Mouse (Mus musculus): ENCODE data around the gene Fam133b. TPM values are rescaled to one million over a fixed set of nuclear protein-coding genes. Genes with fewer than 3 reads are reported as not detected.
A peak's percentile ranks its signal among the peaks of the same experiment; 100 is the strongest.
"Not testable (repeated sequence)": the region's sequence is repeated elsewhere in the genome, so short reads cannot be mapped to it uniquely, and the experiment has no call there.

Fam133b gene
- polyA plus RNA-seq, 1 experiment from 2014 or later, result 32.1 TPM

GRCm38 (mm10) chr5:3527041-3527691, 16.5 kb upstream of the Fam133b start:
- Histone ChIP-seq H3K4me1 (replicated peaks) (peaks cover 11% of the 10 kb centered on the region), H3K36me3 (no peaks in the 10 kb centered on the region), H3K4me2 (no peak overlapping the region), H3K27ac (no peak overlapping the region), H3K4me3 (no peak overlapping the region), H3K27me3 (no peaks in the 10 kb centered on the region), H3K9ac (no peak overlapping the region), H3K9me3 (no peaks in the 10 kb centered on the region)
- 32% methylated on average over 5 of the region's 5 CpGs for WGBS
- ATAC-seq (ENCODE audit: low FRiP score), result no peak

GRCm38 (mm10) chr5:3529585-3530189, 13.9 kb upstream of the Fam133b start:
- Histone ChIP-seq H3K27ac (no peak overlapping the region), H3K36me3 (no peaks in the 10 kb centered on the region), H3K4me2 (no peak overlapping the region), H3K9me3 (no peaks in the 10 kb centered on the region), H3K4me1 (replicated peaks) (peaks cover 11% of the 10 kb centered on the region), H3K4me3 (no peak overlapping the region), H3K9ac (no peak overlapping the region), H3K27me3 (no peaks in the 10 kb centered on the region)
- WGBS, result 63% methylated on average over 10 of the region's 10 CpGs
- no peak for ATAC-seq (ENCODE audit: low FRiP score)

DNA sequence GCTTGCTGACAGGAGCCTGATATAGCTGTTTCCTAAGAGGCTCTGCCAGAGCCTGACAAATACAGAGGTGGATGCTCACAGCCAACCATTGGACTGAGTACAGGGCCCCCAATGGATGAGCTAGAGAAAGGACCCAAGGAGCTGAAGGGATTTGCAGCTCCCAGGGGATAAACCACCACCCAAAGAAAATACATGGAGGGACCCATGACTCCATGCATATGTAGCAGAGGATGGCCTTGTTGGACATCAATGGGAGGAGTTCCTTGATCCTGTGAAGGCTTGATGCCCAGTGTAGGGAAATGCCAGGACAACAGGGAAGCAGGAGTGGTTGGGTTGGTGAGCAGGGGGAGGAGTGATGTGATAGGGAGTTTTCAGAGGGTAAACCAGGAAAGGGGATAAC, 11.6 kb upstream of the Fam133b start:
- H3K9ac ChIP-seq; H3K4me3 ChIP-seq; H3K4me2 ChIP-seq; H3K9me3 ChIP-seq; ATAC-seq (ENCODE audit: low FRiP score); H3K36me3 ChIP-seq; H3K27me3 ChIP-seq; H3K27ac ChIP-seq: not testable (repeated sequence)
- H3K4me1 ChIP-seq (replicated peaks), result peaks cover 11% of the 10 kb centered on the region

GRCm38 (mm10) chr5:3536592-3537212, 6.9 kb upstream of the Fam133b start:
- no peak for ATAC-seq (ENCODE audit: low FRiP score)
- no peaks in the 10 kb centered on the region for H3K27me3 ChIP-seq
- H3K9me3 ChIP-seq, result no peaks in the 10 kb centered on the region
- 67% methylated on average over 3 of the region's 3 CpGs for WGBS
- no peaks in the 10 kb centered on the region for H3K4me1 ChIP-seq (replicated peaks)
- H3K36me3 ChIP-seq, result no peaks in the 10 kb centered on the region
- no peak overlapping the region for H3K4me2 ChIP-seq
- H3K9ac ChIP-seq, result no peak overlapping the region
- H3K4me3 ChIP-seq, result no peak overlapping the region
- no peak overlapping the region for H3K27ac ChIP-seq

GRCm38 (mm10) chr5:3538505-3539472, 4.8 kb upstream of the Fam133b start:
- no peaks in the 10 kb centered on the region for H3K36me3 ChIP-seq
- H3K4me1 ChIP-seq (replicated peaks), result no peaks in the 10 kb centered on the region
- H3K4me2 ChIP-seq, result no peak overlapping the region
- no peaks in the 10 kb centered on the region for H3K9me3 ChIP-seq
- no peaks in the 10 kb centered on the region for H3K27me3 ChIP-seq
- H3K4me3 ChIP-seq, result no peak overlapping the region
- WGBS, result 65% methylated on average over 11 of the region's 11 CpGs
- H3K27ac ChIP-seq, result no peak overlapping the region
- no peak for ATAC-seq (ENCODE audit: low FRiP score)
- H3K9ac ChIP-seq, result no peak overlapping the region

GRCm38 (mm10) chr5:3541871-3542270, 1.8 kb upstream of the Fam133b start:
- Histone ChIP-seq H3K9me3 (no peaks in the 10 kb centered on the region), H3K36me3 (peaks cover 2% of the 10 kb centered on the region), H3K4me3 (no peak overlapping the region), H3K27ac (no peak overlapping the region), H3K4me2 (no peak overlapping the region), H3K27me3 (no peaks in the 10 kb centered on the region), H3K9ac (no peak overlapping the region), H3K4me1 (replicated peaks) (peaks cover 22% of the 10 kb centered on the region)
- ATAC-seq (ENCODE audit: low FRiP score), result no peak
- WGBS, result 85% methylated on average over 6 of the region's 6 CpGs

- Histone ChIP-seq H3K4me1 (replicated peaks) (peaks cover 22% of the 10 kb centered on the region), H3K27me3 (no peaks in the 10 kb centered on the region), H3K36me3 (peaks cover 7% of the 10 kb centered on the region), H3K27ac (peak overlapping the region; percentile 93; the same call in 1 of the 2 replicates), H3K9me3 (no peaks in the 10 kb centered on the region), H3K4me3 (peak overlapping the region; percentile 91), H3K9ac (peak overlapping the region; percentile 90), H3K4me2 (peak overlapping the region; percentile 67)
- WGBS, result 10% methylated on average over 7 of the region's 7 CpGs
- ATAC-seq (ENCODE audit: low FRiP score), result peak; percentile 26
Observed at GRCm38 (mm10) chr5:3544480-3544769, 792 bp downstream of the Fam133b start.

DNA sequence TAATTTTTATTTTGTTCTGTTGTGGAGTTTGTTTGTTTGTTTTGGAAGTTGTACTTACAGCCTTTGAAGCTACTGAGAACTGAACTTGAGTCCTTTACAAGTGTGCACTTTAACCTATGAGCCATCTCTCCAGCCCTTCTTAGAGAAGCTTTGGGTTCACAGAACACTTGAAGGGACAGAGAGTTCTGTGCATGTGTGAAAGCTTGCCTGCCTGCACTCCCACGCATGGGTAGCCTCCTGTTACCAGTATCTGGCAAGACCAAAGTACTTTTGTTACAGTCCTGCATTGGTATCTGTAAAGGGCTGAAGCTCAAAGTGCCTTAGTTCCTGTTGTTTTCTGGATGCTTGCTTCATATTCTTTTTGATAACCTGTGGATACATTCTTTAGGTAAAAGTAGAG, 2.6 kb downstream of the Fam133b start:
- H3K36me3 ChIP-seq, result peaks cover 7% of the 10 kb centered on the region
- H3K4me2 ChIP-seq, result no peak overlapping the region
- WGBS, result 88% methylated on average over 1 of the region's 1 CpGs
- ATAC-seq (ENCODE audit: low FRiP score), result no peak
- H3K9me3 ChIP-seq, result no peaks in the 10 kb centered on the region
- H3K4me1 ChIP-seq (replicated peaks), result peaks cover 22% of the 10 kb centered on the region
- H3K27ac ChIP-seq, result no peak overlapping the region
- H3K9ac ChIP-seq, result no peak overlapping the region
- H3K4me3 ChIP-seq, result no peak overlapping the region
- no peaks in the 10 kb centered on the region for H3K27me3 ChIP-seq

- no peak overlapping the region for H3K9ac ChIP-seq
- ATAC-seq (ENCODE audit: low FRiP score), result no peak
- no peaks in the 10 kb centered on the region for H3K9me3 ChIP-seq
- no peak overlapping the region for H3K4me2 ChIP-seq
- 98% methylated on average over 1 of the region's 1 CpGs for WGBS
- H3K27me3 ChIP-seq, result no peaks in the 10 kb centered on the region
- peaks cover 23% of the 10 kb centered on the region for H3K36me3 ChIP-seq
- no peak overlapping the region for H3K27ac ChIP-seq
- H3K4me1 ChIP-seq (replicated peaks), result peaks cover under 1% of the 10 kb centered on the region; the same call in 1 of the 2 replicates
- H3K4me3 ChIP-seq, result no peak overlapping the region
Observed at GRCm38 (mm10) chr5:3551481-3551880, 7.8 kb downstream of the Fam133b start.

GRCm38 (mm10) chr5:3554198-3554597, 10.6 kb downstream of the Fam133b start:
- Histone ChIP-seq H3K4me1 (replicated peaks) (no peaks in the 10 kb centered on the region), H3K27me3 (no peaks in the 10 kb centered on the region), H3K4me3 (no peak overlapping the region), H3K4me2 (no peak overlapping the region), H3K36me3 (peaks cover 35% of the 10 kb centered on the region), H3K9ac (no peak overlapping the region), H3K27ac (no peak overlapping the region), H3K9me3 (no peaks in the 10 kb centered on the region)
- 87% methylated on average over 2 of the region's 2 CpGs for WGBS
- ATAC-seq (ENCODE audit: low FRiP score), result no peak

GRCm38 (mm10) chr5:3571266-3571665, 27.6 kb downstream of the Fam133b start, which contains the start of gene 1700109H08Rik:
Gene 1700109H08Rik (plus strand): TSS chr5:3571566.
- Histone ChIP-seq H3K9me3 (0 out of 2 replicates have a peak, but pooled peaks cover 3% of the 10 kb centered on the region), H3K27me3 (no peaks in the 10 kb centered on the region), H3K4me3 (no peak within 1 kb of the TSS), H3K4me1 (replicated peaks) (no peaks in the 10 kb centered on the region), H3K4me2 (no peak within 1 kb of the TSS), H3K36me3 (peaks cover 88% of the 10 kb centered on the region), H3K9ac (no peak within 1 kb of the TSS), H3K27ac (no peak within 1 kb of the TSS)
- no peak for ATAC-seq (ENCODE audit: low FRiP score)
- WGBS, result 97% methylated on average over 4 of the region's 4 CpGs

DNA sequence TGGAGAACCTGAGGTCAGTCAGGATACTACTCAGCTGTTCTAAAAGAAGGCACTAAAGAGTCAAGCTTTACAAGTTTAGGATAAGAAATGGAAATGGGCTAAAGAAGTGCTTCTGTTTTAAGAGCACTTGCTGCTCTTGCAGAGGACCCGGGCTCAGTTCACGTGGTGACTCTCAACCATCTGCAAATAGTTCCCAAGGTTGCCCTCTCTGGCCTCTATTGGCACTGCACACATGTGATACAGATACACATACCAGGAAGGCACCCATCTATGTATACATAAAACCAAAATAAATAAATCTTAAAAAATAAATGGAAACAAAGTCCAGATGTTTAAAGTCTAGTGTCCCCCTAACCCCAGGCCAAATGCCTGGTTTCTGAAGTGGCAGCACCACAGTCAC, 31.2 kb downstream of the Fam133b start:
- 100% methylated on average over 2 of the region's 2 CpGs for WGBS
- ATAC-seq (ENCODE audit: low FRiP score), result no peak

More for the DNA sequence above, 31.2 kb downstream of the Fam133b start:
- Histone ChIP-seq H3K27me3 (no peaks in the 10 kb centered on the region), H3K9me3 (0 out of 2 replicates have a peak, but pooled peaks cover 3% of the 10 kb centered on the region), H3K36me3 (peaks cover 96% of the 10 kb centered on the region), H3K4me2 (no peak overlapping the region), H3K27ac (no peak overlapping the region), H3K4me3 (no peak overlapping the region), H3K9ac (no peak overlapping the region), H3K4me1 (replicated peaks) (no peaks in the 10 kb centered on the region)
